Mouse (Mus musculus) heart, postnatal 25 days (tissue): Measurements from ENCODE around the gene Ip6k2. TPM values are rescaled to one million over a fixed set of nuclear protein-coding genes. Genes with fewer than 3 reads are reported as not detected.

Experiments used
- DNase-seq: peaks from one replicate; pipeline ENCODE4 v3.0.0; 2022; ENCODE audit warnings: low spot score
- intact Hi-C: fragments of 180-260 bp; cut with DNase I; formaldehyde crosslinking; loops from one replicate; pipeline ENCODE4 v1.15.1; 2025
- total RNA-seq, 2 experiments: library from RNA; stranded (reverse); gene quantifications; 2 replicates each; pipeline ENCODE4 v1.2.3; 2021

Gene Ip6k2
- total RNA-seq, 2 experiments from 2014 or later: 21.1 to 26.4 TPM

DNA sequence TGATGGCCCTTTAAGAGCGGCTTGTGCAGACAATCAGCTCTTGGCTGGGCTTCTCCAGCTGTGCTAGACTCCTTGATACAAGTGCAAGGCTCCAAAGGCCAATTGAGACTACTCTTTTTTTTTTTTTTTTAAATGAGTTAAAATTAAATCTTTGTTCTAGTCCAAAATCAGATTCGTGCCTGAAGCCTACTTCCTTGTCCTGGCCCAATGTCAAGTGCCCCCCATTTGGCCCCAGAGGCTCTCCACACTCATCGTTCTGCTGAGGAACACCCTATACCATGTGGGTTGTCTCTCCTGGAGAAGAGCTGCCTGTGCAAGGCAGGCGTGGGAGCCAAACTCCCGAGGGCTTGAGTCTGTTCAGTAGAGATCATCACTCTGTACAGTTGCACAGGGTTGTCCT lies 2.6 kb upstream of the Ip6k2 start:
- intact Hi-C loops: no loop called here
- DNase-seq: no peak

DNA sequence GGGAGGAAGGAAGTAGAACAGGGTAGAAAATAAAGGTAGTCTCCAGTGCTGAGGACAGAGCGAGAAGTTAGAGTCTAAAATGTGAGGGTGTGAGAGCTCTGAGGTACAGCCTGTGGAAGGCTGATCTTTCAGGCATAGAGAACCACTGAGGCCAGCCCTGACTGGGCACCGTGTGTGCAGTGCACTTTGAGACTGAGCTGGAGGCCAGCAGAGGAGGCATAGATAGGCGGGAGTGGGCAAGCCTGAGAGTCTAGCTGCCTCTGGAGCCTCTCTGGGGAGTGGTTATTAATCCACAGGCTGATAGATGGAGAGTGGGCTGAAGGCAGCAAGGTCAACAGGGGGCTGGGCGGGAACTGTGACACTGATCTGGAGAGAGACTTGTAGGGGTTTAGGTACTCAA lies 1.7 kb upstream of the Ip6k2 start:
- intact Hi-C loops: no loop called here
- DNase-seq: no peak

DNA sequence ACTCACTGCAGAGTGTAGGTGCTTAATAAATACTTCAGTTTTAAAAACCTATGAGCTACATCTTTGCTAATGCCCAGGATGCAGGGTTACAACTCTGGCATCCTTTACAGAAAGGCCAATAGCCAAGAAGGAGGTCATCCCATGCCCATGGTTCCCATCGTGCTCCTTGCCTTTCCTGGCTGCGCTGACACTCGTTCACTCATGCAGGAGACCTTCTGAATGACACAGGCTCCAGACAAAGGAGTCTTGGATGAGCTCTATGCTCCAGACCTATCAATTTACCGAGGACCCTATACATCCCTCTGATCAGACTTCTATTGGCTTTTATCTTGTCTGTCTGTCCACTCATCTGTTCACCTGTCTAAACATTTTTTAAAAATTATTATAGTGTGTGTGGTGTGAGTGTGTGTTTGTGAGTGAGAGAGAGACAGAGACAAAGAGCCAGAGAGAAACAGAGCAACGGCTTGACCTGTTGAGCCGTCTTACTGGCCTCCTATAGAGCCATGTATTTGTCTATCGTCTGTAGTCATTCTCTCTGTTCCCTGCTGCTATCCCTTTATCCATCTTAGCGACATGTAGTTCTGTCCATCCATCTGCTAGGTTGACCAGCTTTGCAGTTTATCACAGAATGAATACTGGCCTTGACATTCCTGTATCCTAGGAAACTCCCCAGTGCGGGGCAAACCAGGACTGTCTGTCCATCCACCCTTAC lies 604 bp upstream of the Ip6k2 start:
- no peak for DNase-seq
- intact Hi-C loops: no loop called here

DNA sequence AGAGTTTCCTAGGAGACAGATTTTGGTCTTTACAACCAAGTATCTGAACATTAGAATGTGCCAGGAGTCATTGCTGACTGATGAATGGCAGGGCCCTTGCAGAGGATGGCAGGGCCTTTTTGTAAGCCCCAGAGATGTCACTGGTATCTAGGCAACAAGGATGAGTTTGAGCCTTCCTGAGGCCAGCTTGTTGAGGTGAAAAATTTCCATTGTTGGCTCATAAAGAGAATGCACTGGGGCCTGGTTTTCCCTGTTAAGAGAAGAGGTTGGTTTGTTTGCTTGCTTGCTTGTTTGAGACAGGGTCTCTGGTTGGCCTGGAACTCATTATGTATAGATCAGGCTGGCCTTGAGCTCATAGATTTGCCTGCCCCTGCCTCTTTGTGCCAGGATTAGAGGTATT lies 1.8 kb downstream of the Ip6k2 start:
- intact Hi-C loops: no loop called here
- no peak for DNase-seq

DNA sequence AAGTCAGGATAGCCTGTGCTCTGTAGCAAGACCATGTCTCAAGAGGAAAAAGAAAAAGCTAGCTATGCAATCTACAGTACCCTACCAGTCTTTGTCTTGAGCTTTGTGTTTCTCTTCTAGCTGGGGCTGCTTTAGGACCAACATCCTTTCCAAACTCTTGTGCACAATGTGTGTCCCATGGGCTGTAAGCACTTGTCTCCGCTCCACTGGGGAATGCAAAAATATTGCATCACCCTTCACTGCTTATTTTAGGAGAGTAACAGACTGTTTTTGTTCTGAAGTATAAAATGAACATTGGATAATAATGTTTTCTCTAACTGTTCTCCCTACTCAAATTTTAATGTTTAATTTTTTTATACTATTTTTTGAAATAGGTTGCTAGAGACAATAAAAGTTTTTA lies 2.9 kb downstream of the Ip6k2 start:
- DNase-seq: no peak
- intact Hi-C loops: no loop called here

DNA sequence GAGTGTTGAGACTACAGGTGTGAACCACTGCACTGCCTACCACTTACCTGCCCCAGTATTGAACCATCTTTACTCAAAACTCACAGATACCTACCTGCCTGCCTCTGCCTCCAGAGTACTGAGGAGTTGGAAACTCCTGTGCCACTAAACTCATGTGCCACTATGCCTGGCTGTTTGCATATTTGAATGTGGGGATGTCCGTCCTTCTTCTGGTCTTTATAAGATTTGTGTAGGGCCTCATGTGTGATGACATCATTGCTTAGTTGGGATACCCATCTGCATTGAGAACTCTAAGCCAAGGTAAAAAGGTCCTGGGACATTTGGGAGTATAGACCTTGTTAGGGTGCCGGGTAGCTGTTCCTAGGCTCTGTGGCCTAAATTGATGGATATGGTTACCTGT lies 3.5 kb downstream of the Ip6k2 start:
- DNase-seq: no peak
- intact Hi-C loops: no loop called here

DNA sequence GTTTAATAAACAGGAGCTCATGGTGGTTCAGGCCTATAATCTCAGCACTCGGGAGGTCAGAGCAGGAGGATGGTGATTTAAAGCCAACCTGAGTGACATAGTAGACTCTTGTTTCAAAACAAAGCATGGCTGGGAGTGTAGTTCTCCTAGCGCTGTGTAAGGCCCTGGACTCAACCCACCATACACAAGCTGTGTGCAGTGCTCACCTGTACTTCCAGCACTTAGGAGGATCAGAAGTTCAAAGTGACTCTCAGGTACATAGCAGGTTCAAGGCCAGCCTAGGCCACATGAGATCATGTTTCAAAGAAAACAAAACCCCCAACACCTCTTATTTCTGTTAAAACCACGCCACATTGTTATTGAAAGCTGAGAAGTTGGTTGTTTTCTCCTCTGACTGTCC lies 5.1 kb downstream of the Ip6k2 start:
- intact Hi-C loops: no loop called here
- DNase-seq: no peak

DNA sequence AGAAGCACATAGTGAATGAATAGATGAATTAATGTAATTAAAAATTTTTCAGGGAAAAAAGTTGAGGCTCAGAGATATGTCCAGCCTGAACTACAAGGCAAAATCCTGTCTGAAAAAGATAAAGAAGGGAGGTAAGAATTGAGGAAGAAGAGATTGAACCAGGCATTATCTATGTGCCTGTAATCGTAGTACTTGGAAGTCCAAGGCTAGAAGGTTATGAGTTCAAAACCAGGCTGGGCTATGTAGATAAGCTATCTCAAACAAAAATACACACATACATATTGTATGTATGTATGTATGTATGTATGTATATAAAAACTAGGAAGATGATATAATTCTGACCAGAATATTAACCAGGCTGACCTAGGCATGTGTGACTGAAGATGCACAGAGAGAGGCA lies 8.7 kb downstream of the Ip6k2 start:
- no peak for DNase-seq
- intact Hi-C loops: no loop called here

DNA sequence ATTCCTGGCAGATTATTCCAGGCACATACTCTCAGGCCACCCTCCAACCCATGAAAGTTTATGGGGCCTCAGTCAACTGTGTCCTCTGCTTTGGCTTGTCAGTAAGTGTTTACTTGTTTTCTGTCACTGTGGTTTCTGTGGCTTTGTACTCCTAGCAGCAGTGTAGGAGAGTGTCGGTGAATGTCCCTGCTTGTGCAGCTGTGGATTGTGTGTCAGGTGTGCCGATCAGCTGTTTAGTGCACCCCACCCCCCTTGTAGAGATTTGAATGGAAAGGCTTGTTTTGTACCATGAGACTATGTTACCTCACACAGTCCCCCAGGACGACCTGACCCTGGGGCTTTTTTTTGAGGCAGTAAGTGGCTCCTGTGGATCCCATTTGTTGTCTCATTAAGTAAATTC lies 9.1 kb downstream of the Ip6k2 start:
- intact Hi-C loops: no loop called here
- DNase-seq: no peak

DNA sequence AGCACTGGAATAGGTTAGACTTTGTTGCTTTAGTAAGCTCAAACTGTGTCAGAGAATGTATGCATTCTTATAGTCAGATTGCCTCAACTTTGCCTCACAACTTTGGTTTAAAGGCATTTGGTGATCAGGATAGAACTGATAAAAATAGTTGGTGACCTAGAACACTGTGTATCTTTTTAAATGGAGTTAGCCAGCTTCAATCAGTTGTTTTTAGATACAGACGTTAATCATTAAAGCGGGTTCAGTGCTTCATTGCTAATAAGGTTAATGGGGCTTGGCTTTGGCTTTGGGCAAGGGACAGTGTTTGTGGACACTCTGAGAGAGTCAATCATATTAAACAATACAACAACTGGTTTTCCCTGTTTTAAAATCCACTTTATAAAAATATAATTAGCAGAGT lies 11.7 kb downstream of the Ip6k2 start:
- no peak for DNase-seq
- intact Hi-C loops: no loop called here

DNA sequence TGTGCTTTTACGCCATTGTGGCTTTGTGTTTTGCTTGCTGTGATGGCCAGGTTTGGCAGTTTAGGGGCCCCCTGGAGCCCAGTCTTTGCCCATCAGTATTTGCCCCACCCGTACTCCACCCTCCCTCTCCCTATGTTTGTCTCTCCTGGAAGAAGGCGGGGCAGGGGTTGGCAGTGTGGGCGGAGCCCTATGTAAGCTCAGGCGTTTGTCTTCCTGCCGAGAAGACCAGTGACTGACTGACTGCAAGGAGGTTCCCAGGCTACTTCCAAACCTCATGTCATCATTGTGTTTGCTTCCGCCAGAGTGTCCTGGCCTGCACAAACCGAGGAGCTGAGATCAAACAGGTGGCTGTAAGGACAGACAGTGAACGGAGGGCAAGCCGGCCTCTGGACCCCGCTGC lies 12.2 kb downstream of the Ip6k2 start:
- DNase-seq: peak; percentile 39
- intact Hi-C loops: no loop called here

DNA sequence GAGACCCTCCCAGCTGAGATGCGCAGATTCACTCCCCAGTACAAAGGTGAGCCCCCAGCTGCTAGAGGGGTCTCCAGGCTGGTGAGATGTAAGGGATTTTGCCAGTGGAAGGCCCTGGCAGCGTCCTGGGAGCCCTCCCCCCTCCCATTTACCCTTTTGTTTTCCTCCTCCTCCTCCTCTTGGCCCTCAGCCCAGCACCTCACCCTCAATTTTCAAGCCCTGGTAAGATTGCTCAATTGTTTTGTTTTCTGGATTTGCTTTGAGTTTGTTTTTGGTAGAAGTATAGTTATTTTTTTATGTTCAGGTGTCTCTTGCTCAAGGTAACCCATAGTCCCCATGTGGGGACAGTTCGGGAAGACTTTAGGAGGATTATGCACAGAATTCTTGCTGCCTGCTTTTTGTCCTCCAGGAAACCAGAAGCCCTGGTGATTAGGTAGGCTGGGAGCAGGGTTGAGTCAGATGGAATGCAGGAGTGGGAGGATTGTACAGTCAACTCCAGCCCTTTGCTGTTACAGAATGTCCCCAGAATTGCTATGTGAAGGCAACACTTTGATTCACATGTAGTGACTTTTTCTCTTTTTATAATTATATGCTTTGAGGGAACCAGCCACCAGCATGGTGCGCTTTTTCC lies 12.9 kb downstream of the Ip6k2 start:
- intact Hi-C loops: no loop called here
- DNase-seq: no peak

DNA sequence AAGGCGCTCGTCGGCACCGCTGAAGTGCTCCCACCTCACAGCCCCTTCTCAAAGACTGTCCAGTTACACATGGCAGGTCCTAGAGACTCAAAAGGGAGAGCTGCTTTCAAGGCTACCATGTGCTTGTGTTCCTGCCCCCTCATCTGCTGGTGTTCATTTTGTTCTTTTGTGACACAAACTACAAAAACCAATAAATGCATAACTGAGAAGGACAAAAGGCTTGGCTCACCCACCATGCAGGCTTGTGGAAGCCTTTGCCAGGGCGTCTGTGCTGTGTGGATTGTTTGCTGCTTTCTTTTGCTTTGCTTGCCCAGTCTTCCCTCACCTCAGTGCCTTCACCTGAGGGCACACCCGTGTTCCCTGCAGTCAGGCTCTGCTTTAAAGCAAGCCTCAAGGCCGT lies 13.9 kb downstream of the Ip6k2 start:
- intact Hi-C loops: no loop called here
- no peak for DNase-seq

DNA sequence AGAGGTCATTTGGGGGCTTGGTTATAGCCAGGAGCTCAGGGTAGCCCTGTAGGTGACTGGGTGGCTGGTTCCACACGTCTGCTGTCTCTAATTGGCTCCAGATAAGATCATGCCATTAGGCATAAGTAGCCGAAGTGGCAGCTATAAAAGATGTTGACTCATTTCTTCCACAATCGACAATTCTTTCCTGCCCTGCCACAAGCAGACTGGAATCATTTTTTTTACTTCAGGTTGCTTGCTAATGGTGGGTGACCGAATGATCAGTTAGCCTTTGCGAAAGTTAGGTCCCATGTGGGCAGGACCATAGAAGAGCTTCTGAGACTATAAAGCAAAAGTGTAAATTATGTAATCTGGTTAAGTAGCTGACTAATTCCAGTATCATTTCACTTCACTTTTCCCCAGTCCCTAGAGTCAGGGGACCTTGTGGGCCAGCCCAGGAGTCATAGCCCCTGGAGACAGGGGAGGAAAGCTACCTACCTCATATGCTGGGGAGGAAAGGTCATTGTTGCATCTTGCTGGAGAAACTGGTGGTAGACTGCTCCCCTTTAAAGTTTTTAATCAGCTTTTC lies 15.0 kb downstream of the Ip6k2 start:
- DNase-seq: no peak
- intact Hi-C loops: no loop called here

DNA sequence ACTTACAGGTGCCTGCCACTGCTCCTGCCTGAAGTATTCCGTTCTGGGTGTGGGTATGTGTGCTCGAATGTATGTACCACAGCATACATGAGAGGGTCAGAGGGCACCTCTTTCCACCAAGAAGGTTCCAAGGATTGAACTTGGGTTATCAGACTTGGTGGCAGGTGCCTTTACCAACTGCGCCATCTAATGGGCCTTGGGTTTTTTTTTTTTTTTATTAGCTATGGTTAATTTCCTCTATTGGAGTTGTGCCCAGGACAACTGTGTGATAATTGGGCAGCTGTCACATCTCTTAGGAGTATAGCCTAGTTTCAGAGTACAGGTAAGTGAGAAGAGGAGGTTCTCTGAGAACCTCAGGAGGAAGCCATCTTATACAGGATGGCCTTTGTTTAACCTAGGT lies 16.0 kb downstream of the Ip6k2 start:
- no peak for DNase-seq
- intact Hi-C loops: no loop called here

DNA sequence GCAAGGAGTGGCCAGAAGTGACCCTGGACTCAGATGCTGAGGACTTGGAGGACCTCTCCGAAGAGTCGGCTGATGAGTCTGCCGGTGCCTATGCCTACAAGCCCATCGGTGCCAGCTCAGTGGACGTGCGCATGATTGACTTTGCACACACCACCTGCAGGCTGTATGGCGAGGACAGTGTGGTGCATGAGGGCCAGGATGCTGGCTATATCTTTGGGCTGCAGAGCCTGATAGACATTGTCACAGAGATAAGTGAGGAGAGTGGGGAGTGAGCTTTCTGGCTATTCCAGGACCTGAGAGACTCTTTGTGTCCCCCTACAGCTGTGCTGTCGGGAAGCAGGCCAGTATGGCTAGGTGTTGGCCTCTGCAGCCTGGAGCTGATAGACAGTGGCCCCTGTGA lies 22.2 kb downstream of the Ip6k2 start:
- no peak for DNase-seq
- intact Hi-C loops: loop anchor here (5.0 kb wide), 1 partner anchor 53 kb away; no protein-coding TSS in a partner anchor

DNA sequence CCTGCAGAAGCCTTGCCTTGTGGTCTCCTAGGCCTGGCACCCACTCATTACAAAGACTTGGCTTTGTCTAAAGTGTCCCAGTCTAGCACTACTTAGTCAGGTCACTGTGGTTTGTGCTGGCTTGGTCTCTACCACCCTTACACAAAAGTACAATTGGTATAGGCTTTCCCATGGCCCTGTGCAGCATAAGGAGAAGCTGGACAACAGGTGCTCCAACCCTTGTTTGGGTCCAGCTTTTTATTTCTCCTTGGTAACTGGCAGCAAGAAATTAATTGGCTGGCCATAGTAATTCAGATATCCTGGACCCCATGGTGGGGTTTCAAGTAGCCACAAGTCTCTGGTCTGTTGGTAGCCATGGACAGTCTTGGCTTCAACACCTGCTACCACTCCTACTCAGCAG lies 22.8 kb downstream of the Ip6k2 start:
- DNase-seq: no peak
- intact Hi-C loops: loop anchor here (5.0 kb wide), 1 partner anchor 54 kb away; no protein-coding TSS in a partner anchor

DNA sequence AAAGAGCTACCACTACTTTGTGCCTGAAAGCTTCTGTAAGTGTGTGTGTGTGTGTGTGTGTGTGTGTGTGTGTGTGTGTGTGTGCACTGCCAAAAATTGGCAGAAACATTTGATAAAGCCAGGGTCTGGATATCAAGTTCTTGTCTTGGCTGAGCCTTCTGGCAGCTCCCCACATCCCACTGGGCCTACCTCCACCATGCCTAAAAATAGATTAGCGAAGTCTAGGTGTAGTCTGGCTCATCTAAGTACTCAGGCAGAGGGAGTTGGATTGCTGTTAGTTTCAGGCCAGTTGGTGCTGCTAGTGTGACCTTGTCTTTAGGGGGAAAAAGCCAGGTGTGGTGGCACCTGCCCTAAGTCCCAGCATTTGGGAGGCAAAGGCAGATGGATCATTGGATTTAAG lies 23.2 kb downstream of the Ip6k2 start:
- DNase-seq: no peak
- intact Hi-C loops: loop anchor here (5.0 kb wide), 1 partner anchor 55 kb away; no protein-coding TSS in a partner anchor

DNA sequence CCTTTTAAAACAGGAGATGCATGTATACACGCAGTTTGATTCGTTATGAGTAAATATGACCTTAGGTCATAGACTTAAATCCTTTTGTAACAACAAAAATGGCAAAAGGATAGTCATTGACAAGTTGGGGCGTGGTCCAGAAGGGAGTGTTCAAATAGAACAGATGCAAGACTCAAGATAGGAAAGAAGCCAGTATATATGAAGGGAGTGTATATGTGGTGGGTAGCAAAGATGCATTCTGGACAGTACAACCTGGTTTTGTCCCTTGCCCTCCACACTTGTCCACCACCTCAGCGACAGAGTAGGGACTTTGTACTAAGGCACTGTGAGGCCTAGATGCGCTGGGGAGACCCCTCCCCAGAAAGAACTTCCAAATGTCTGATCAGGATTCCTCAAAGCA lies 24.1 kb downstream of the Ip6k2 start:
- intact Hi-C loops: loop anchor here (2.0 to 5.0 kb wide), 3 partner anchors 19 to 129 kb away; partner anchors contain the start of genes Celsr3 and Uqcrc1
- DNase-seq: no peak

DNA sequence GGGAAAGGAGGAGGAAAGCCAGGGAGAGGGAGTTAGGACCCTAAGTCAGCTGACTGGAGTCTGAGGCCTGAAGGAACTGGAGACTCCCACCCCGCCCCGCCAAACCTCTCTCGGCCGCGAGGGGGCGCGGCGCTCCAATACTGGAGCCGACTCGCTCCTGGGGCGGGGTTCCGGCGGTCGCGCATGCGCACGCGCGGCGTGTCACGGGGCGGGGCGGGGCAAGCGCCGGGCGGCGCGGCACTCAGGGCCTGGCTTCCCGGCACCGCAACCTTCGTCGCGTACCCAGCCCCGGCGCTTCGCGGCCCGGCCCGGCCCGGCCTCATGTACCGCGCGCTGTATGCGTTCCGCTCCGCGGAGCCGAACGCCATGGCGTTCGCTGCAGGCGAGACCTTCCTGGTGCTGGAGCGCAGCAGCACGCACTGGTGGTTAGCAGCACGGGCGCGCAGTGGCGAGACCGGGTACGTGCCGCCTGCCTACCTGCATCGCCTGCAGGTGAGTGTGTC lies 24.6 kb downstream of the Ip6k2 start, which contains the start of gene Nckipsd:
Gene Nckipsd (plus strand): TSS at position 206 of the 503 bp plus-strand sequence.
- intact Hi-C loops: loop anchor here (2.0 to 5.0 kb wide), 3 partner anchors 19 to 129 kb away; partner anchors contain the start of genes Celsr3 and Uqcrc1
- DNase-seq: peak; percentile 85

DNA sequence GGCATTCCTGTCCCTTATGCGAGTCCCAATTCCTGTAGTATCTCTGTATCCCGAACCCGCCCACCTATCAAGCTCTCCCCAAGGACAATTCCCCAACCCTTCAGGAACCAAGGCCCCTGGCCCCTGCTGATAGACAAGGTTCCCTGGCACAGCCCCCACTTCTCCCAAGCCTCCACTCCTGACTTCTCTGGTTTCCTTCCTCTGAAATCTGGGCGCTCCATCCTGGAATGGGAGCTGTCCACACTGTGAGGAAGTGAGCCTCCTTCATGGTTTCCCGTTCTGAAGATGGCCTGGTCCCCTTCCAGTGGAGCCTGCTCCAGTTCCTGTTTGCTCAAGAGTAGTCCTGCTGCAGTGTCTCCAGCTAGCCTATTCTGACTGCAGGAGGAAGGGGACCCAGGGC lies 25.6 kb downstream of the Ip6k2 start:
- DNase-seq: peak; percentile 27
- intact Hi-C loops: loop anchor here (2.0 to 5.0 kb wide), 3 partner anchors 18 to 128 kb away; partner anchors contain the start of genes Celsr3 and Uqcrc1
